Mouse (Mus musculus): Measurements from ENCODE around the gene Erg. TPM values are rescaled to one million over a fixed set of nuclear protein-coding genes. Genes with fewer than 3 reads are reported as not detected.

The Erg gene
- polyA plus RNA-seq, 1 experiment, result 17.6 TPM

GRCm38 (mm10) chr16:95588849-95589248 is 2.5 kb upstream of the Erg start:
- Histone ChIP-seq H3K27ac (ENCODE audit: insufficient read depth, low read length) (no peak overlapping the region), H3K4me3 (ENCODE audit: insufficient read depth, low read length) (no peak overlapping the region), H3K4me1 (ENCODE audit: control insufficient read depth, insufficient read depth, low read length) (no peaks in the 10 kb centered on the region; the same call in 1 of the 2 replicates)
- TF ChIP-seq POLR2A (IDR thresholded peaks at IDR 0.05; ENCODE audit: low read depth, low read length), result no peak
- no peak for TF ChIP-seq CTCF (IDR thresholded peaks at IDR 0.05; ENCODE audit: borderline replicate concordance, insufficient read depth, low read length)

- Histone ChIP-seq H3K27ac (ENCODE audit: insufficient read depth, low read length) (no peak overlapping the region; the same call in 1 of the 2 replicates), H3K4me1 (ENCODE audit: control insufficient read depth, insufficient read depth, low read length) (no peaks in the 10 kb centered on the region; the same call in 1 of the 2 replicates), H3K4me3 (ENCODE audit: insufficient read depth, low read length) (no peak overlapping the region)
- TF ChIP-seq CTCF (IDR thresholded peaks at IDR 0.05; ENCODE audit: borderline replicate concordance, insufficient read depth, low read length), result no peak
- no peak for TF ChIP-seq POLR2A (IDR thresholded peaks at IDR 0.05; ENCODE audit: low read depth, low read length)
These were observed 333 bp upstream of the Erg start for GRCm38 (mm10) chr16:95586726-95587125.

- H3K4me1 ChIP-seq (ENCODE audit: control insufficient read depth, insufficient read depth, low read length), result no peaks in the 10 kb centered on the region; the same call in 1 of the 2 replicates
- H3K4me3 ChIP-seq (ENCODE audit: insufficient read depth, low read length), result peak overlapping the region; percentile 43
- TF ChIP-seq POLR2A (IDR thresholded peaks at IDR 0.05; ENCODE audit: low read depth, low read length), result no peak; the same call in 1 of the 2 replicates
- peak; percentile 53; the same call in 1 of the 2 replicates for TF ChIP-seq CTCF (IDR thresholded peaks at IDR 0.05; ENCODE audit: borderline replicate concordance, insufficient read depth, low read length)
- H3K27ac ChIP-seq (ENCODE audit: insufficient read depth, low read length), result peak overlapping the region; percentile 9; the same call in 1 of the 2 replicates
These were observed 667 bp downstream of the Erg start for GRCm38 (mm10) chr16:95585541-95586310.

DNA sequence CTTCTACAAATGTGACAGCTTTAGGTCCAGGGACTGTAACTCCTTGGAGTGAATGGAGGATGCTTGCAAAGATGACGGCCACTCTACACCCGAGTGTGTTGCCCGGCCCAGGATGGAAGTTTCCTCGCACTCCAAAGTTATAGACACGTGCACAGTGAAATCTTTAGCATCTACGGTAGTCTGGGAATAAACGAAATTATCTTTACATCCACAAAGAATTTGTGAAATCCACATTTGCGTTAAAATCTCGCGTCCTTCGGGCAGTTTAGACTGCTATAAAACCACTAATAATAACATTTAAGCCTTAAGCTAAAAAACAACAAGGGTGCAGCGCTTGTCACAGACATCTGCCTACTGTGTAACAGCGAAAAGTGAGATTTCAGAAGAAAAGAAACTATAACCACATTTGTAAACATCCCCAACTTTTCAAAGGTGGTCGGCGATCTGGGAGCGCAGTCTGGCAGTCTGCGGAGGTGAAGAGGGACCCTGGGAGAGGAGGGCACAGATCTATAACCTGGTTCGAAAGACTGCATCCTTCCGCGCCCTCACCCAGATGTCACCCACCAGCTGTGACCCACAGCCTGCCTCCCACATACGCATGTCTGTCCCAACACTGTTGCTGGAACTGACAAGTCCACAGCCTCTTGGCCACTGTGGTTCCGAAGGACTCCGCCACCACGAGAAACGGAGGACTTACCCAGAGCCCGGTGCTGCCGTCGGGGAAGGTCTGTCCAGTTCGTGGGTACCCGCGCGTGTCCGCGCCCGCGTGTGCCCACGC is 1.5 kb downstream of the Erg start:
- Histone ChIP-seq H3K27ac (ENCODE audit: insufficient read depth, low read length) (no peak overlapping the region), H3K4me1 (ENCODE audit: control insufficient read depth, insufficient read depth, low read length) (no peaks in the 10 kb centered on the region; the same call in 1 of the 2 replicates), H3K4me3 (ENCODE audit: insufficient read depth, low read length) (peak overlapping the region; percentile 43)
- no peak for TF ChIP-seq CTCF (IDR thresholded peaks at IDR 0.05; ENCODE audit: borderline replicate concordance, insufficient read depth, low read length)
- no peak for TF ChIP-seq POLR2A (IDR thresholded peaks at IDR 0.05; ENCODE audit: low read depth, low read length)

DNA sequence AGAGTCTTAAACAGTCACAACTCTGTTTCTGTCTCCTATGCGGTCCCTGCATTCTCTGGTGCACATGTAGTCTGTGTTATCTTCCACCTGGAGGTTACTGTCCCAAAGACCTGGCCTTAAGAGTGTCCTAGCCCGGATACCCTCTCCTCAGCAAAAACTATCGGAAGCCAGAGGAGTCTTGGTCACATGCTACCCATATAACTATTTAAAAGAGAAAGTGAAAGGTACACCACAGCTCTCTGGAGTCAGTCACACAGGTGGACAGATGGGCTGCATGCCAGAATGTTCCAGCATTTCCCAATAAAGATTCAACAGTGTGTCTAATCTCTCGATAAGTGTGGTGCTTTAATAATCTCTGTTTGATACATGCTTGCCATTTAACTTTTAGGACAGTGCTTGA is 7.1 kb downstream of the Erg start:
- Histone ChIP-seq H3K27ac (ENCODE audit: insufficient read depth, low read length) (no peak overlapping the region), H3K4me3 (ENCODE audit: insufficient read depth, low read length) (no peak overlapping the region), H3K4me1 (ENCODE audit: control insufficient read depth, insufficient read depth, low read length) (0 out of 2 replicates have a peak, but pooled peaks cover 2% of the 10 kb centered on the region)
- TF ChIP-seq POLR2A (IDR thresholded peaks at IDR 0.05; ENCODE audit: low read depth, low read length), result no peak
- TF ChIP-seq CTCF (IDR thresholded peaks at IDR 0.05; ENCODE audit: borderline replicate concordance, insufficient read depth, low read length), result no peak

DNA sequence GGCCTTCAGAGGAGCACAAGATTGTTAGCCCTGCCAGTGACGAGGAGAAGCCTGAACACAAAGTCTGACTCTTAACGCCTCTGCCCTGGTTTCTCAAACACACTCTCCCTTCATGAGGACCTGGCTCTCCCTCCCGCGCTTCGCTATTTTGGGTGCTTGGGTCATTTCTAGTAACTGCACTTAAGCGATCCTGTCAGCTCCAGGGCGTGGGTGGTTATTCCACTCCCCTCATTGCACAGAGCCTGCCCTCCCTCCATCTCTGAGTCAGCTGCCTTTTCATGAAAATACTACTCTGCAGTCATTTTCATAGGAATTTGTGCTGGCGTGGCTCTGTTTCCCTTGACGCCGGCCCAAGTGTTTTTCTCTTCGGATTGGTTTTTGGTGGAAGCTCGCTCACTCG is 13.2 kb downstream of the Erg start:
- Histone ChIP-seq H3K27ac (ENCODE audit: insufficient read depth, low read length) (peak overlapping the region; percentile 72), H3K4me3 (ENCODE audit: insufficient read depth, low read length) (no peak overlapping the region), H3K4me1 (ENCODE audit: control insufficient read depth, insufficient read depth, low read length) (peaks cover 12% of the 10 kb centered on the region; the same call in 1 of the 2 replicates)
- TF ChIP-seq CTCF (IDR thresholded peaks at IDR 0.05; ENCODE audit: borderline replicate concordance, insufficient read depth, low read length) (no peak), POLR2A (IDR thresholded peaks at IDR 0.05; ENCODE audit: low read depth, low read length) (no peak)

DNA sequence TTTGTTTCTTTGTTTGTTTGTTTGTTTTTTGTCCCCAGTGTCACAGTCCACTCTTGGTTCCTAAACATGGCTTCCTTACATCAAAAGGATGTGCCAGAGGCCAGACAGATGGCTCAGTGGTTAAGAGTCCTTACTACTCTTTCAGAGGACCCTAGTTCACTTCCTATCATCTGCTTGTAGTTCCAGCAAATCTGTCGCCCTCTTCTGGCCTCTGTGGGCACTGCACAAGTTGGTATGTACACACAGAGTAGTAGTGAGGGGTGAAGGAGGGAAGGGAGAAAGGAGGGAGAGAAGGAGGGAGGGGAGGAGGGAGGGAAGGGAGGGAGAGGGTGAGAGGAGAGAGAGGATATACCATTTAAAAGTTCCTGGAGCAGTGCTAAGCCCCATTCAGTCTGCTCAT is 15.8 kb downstream of the Erg start:
- Histone ChIP-seq H3K4me1 (ENCODE audit: control insufficient read depth, insufficient read depth, low read length) (peaks cover 11% of the 10 kb centered on the region; the same call in 1 of the 2 replicates), H3K27ac (ENCODE audit: insufficient read depth, low read length) (no peak overlapping the region), H3K4me3 (ENCODE audit: insufficient read depth, low read length) (no peak overlapping the region)
- TF ChIP-seq POLR2A (IDR thresholded peaks at IDR 0.05; ENCODE audit: low read depth, low read length) (no peak), CTCF (IDR thresholded peaks at IDR 0.05; ENCODE audit: borderline replicate concordance, insufficient read depth, low read length) (peak; percentile 22; the same call in 1 of the 2 replicates)

GRCm38 (mm10) chr16:95556834-95557233 is 29.6 kb downstream of the Erg start:
- no peaks in the 10 kb centered on the region for H3K4me1 ChIP-seq (ENCODE audit: control insufficient read depth, insufficient read depth, low read length)
- TF ChIP-seq POLR2A (IDR thresholded peaks at IDR 0.05; ENCODE audit: low read depth, low read length) (no peak), CTCF (IDR thresholded peaks at IDR 0.05; ENCODE audit: borderline replicate concordance, insufficient read depth, low read length) (no peak)
- no peak overlapping the region for H3K4me3 ChIP-seq (ENCODE audit: insufficient read depth, low read length)
- H3K27ac ChIP-seq (ENCODE audit: insufficient read depth, low read length), result no peak overlapping the region

GRCm38 (mm10) chr16:95553136-95553535 is 33.3 kb downstream of the Erg start:
- H3K4me1 ChIP-seq (ENCODE audit: control insufficient read depth, insufficient read depth, low read length), result no peaks in the 10 kb centered on the region
- TF ChIP-seq POLR2A (IDR thresholded peaks at IDR 0.05; ENCODE audit: low read depth, low read length) (no peak), CTCF (IDR thresholded peaks at IDR 0.05; ENCODE audit: borderline replicate concordance, insufficient read depth, low read length) (no peak)
- H3K27ac ChIP-seq (ENCODE audit: insufficient read depth, low read length), result no peak overlapping the region
- H3K4me3 ChIP-seq (ENCODE audit: insufficient read depth, low read length), result no peak overlapping the region
